Mouse (Mus musculus): ENCODE data around the gene Trio.
A peak's percentile ranks its signal among the peaks of the same experiment; 100 is the strongest.
"Not testable (repeated sequence)": the region's sequence is repeated elsewhere in the genome, so short reads cannot be mapped to it uniquely, and the experiment has no call there.

Trio gene

DNA sequence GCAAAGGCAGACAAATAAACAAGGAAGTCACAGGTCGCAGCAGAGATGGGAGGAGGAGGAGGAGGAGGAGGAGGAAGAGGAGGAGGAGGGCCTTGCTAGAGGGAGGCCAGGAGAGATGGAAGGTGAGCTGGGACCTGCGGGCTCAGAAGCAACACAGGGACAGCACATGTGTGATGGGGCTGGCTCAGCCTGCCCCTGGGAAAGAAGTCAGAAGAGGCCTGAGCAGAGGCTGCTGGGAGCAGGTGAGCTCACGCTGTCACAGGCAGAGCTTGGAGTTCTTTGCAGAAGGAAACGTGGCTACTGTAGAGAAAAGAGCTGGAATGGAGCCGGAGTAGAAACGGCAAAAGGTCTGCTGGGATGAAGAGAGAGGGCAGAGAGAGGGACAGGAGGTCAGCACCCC is 185.5 kb downstream of the Trio start:
- DNase-seq (ENCODE audit: low spot score): no peak

DNA sequence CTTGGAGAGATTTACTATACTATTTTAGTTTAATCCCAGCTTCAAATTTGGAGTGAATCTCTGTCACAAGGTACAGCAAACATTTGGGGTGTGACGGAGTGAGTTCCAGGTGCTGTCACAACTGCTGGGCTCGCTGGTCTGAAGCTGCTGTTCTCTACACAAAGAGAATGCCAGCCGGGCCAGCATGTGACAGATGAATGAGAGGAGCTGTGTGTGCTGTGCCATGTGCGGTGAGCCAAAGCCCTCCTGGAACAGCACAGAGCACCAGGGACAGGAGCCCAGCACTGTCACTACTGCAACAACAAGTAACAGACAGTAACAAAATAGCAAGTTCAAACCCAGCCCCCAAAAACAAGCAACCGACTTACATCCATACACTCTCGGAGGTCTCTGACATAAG is 194.0 kb downstream of the Trio start:
- DNase-seq (ENCODE audit: low spot score): no peak

DNA sequence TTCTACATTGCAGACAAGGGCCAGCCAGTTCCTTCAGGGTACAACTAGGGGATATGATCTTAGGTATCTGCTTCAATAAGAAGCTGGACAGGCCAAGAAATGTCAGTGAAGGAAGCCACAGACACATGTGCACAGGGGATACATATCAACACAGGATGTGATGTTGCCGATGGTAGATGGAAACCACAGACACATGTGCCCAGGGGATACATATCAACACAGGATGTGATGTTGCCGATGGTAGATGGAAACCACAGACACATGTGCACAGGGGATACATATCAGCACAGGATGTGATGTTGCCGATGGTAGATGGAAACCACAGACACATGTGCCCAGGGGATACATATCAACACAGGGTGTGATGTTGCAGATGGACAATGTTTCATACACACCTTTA is 197.8 kb downstream of the Trio start:
- not testable (repeated sequence) for DNase-seq (ENCODE audit: low spot score)

DNA sequence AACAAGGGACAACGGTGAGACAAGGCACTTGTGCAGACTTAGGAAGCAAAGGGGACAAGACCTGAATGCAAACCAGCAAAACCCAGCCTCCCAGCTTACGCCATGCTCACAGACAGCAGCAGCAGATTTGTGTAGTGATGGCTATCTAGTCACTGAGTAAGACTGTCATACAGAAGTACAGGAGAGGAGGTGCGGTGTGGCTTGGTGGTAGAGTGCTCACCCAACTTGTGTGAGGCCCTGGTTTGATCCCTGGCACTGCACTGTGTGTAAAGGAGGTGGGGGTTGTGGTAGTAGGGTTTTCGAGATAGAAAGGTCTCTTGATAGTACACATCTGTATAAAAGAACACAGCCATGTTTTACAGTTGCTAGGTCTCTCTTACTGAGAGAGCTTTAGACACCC is 198.8 kb downstream of the Trio start:
- DNase-seq (ENCODE audit: low spot score): no peak

DNA sequence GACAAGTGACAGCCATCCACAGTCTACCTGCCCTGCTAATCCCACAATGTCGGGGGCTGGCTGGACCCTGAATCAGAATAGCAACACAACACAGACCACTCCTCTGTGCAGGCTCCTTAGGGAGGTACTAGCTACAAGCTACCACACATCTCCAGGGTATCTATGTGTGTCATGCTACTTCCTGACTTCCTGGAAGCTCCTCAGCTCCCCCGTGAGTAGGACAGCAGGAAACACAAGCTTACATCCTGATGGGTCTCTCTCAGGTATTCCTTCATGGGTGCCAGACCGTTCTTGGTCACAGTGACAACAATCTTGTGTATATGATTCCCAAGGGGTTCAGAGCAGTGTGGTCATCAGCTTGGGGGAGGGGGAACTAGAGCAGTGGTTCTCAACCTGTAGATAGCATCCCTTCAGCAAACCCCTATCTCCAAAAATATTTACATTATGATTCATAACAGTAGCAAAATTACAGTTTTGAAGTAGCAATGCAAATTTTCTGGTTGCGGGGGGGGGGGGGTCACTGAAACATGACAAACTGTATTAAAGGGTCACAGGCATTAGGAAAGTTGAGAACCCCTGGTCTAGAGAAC is 199.5 kb downstream of the Trio start:
- DNase-seq (ENCODE audit: low spot score): no peak

DNA sequence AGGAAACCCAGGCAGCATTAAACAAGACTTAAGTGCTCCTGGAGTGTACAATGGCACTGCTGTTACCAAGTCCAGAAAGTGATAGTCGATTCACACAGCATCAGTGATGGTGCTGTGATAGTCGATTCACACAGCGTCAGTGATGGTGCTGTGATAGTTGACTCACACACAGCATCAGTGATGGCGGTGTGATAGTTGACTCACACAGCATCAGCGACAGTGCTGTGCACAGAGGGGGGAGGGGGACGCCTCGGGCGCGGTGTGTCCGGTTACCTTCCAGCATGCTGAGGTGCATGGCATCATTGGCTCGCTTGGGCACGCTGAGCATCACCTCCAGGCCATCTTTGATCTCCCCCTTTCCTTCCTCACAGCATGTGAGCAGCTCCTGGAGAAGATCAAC is 200.3 kb downstream of the Trio start:
- no peak for DNase-seq (ENCODE audit: low spot score)

DNA sequence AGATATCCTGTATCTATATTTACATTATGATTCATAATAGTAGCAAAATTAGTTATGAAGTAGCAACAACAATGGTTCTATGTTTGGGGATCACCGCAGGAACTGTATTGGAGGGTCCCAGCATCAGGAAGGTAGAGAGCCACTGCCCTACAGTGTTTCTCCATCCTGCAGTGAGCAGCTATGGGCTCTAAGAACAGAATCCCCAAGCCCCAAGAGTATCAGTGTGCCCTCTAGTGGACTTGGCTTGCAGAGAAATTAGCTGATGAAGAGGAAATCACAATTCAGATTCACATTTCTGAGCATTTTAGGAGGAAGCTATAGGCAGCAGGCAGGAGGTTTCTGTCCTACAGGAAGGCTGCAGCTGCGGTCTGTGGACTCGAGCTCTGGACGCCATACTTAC is 202.1 kb downstream of the Trio start:
- no peak for DNase-seq (ENCODE audit: low spot score)

DNA sequence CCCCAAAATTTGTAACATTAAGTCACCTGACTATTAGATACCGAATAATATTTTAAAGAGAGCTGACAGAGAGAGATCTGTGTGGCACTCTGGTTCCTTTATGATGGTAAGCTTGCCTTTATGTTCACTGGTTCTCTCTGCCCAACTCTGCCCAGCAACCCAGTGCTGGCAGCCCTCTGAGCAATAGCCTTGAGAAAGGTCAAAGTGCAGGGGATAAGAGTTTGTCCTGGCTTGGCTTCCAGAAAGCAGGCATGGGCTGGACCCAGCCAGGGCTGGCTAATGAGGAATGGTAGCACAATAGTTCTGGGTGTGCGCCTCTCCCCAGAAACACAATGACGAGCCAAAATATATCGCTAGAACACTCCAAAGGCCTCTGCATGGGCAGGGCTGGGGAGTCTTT is 203.2 kb downstream of the Trio start:
- peak; percentile 38 for DNase-seq (ENCODE audit: low spot score)

DNA sequence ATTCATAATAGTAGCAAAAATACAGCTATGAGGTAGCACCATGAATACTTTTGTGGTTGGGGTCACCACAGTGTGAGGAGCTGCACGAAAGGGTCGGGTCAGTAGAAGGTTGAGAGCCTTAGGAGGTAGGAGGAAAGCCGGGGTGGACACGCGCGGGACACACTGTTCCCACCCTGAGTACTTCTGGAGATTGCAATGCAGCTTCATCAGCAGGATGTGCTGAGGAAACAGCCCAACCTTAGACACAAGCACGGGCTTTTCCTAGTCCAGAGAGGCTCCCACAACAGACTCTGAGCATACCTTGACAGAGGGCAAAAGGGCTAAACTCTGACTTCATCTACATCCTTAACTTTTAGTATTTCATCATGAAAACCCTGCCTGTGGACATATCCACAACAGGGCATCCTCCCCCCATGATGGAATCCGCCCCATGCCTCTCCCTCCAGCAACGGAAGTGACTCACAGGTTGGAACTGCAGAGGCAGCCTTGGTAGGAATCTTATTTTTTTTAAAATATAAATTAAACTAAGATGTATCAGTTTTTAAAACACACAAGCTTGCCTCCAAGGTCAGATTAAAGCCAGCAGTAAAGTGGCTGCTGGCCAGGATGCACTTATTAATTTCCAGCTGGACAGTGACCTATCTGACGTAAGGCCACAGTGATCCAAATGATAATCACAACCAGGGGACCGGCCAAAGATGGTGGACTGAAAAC is 203.8 kb downstream of the Trio start:
- DNase-seq (ENCODE audit: low spot score): peak; percentile 25

DNA sequence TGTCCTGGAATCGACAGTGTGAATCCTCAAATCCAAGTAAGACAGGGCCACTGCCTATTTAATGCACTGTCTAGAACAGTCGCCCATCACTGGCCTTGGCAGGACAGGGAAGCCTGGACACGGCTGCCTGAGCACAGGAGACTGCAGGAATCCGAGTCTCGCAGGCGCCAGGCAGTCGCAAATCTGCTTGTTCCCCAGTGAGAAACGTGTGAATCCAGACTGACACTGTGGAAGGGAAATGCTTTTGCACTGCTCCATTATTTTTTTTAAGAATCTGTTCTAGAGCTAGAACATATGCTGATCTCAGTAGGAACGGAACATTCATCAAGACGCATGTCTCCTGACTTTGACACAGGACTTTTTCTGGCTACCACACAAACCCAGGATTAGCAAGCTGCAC is 208.6 kb downstream of the Trio start:
- no peak for DNase-seq (ENCODE audit: low spot score)

DNA sequence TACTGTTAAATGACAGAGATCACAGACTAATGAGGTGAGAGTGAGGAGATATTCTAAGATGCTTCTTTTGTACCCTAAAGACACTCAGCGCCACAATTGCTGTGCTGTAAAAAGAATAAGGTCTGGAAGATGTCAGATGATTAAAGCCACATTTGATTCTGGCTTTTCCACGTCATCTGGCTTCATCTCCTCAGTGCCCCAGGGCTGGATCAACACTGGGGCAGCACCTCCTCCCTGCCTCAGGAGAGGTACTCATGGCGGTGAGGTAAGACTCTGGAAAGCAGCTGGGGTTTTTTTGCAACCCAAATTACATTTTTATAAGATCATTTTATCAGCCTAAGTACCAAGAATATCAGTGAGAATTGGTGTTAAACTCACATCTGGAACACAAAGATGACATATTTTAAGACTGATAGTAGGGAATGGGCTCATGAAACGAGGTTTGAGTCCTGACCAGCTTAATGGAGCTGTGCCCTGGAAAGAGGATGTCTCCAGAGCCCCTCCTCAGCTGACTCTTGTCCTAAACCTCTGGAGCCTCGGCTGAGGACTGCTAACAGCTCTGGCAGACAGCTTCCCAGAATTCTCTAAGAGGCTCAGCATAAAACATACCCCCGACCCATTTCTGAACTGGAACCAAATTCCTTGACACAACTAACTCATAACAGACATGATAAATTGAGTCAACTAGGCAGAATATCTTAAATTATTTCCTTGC is 210.8 kb downstream of the Trio start:
- DNase-seq (ENCODE audit: low spot score): no peak

DNA sequence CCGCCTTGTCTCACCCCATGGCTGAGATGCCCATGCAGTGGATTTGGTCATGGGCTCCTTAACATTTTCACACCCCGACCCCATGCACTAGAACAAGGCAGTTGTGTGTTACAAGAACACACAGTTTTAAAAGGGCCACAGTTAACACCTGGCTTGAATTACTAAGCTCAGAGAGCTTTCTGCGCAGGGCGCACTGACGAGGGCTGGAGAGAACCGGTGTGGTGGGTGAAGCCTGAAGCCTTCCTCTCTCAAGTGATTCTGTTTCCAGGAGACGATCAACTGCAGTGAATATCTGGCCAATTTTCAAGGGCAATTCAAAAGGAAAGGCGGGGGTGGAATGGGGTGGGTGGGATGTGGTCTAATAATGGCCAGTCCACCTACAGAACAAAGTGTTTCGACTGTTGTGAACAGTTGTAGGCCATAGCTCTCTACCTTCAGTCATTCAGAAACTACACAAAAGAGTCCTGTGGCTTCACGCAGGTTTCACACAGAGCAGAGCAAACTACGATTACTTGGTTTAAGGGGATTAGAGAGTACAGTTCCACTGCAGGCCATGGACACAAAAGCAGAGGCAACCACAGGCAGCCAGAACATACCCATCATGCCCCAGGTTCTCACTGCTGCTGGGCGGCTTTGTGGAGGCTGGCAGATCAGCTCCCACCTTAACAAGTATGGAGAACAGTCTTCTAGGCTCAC is 214.7 kb downstream of the Trio start:
- DNase-seq (ENCODE audit: low spot score): no peak

DNA sequence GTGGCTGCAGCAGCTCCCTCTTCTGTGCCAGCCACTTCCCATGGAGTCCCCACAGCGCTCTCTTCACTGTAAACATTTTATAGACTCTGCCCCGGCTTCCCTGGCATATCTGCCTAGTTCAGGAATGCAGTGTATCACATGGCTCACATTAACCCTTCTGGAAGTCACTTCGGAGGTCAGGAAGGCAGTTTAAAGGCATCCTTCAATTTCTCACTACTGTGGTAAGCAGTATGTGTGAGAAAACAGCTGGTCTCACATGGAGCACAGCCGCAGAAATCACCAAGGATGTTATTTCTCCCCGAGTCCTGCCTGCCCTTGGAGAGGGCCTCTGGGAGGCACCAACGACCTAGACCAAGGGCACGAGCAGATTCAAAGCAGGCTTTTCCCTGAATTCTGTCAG is 215.4 kb downstream of the Trio start:
- DNase-seq (ENCODE audit: low spot score): no peak

DNA sequence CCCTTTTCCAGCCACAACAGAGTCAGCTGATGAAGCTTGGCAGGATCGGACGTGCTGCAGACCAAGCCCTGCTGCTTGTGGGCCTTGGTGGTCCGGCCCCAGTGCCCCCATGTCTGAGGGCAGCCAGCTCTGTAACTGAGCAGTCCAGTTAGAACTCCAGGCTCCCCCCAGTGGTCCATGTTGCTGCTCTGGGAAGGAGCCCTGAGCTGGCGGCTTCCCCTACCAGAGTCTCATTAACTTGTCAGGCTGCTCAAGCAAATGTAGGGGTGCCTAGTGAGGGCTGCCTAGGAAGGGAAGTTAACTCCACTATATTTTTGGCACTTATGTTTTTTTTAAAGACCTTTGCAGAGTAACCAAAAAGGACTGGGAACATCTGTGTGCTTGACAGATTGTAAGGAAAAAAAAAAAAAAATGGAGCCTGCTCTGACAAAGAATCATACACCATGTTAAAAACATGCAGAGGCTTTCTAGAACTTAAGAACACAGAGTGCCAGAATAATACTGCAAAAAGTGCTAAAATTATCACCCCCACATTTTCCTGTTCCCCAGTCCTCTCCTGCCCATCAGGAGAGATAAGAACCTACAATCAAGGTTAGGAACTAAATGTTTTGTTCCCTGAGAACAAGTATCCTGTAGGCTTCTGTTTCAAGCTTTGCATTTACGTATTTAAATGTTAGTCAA is 216.9 kb downstream of the Trio start:
- peak; percentile 21 for DNase-seq (ENCODE audit: low spot score)

DNA sequence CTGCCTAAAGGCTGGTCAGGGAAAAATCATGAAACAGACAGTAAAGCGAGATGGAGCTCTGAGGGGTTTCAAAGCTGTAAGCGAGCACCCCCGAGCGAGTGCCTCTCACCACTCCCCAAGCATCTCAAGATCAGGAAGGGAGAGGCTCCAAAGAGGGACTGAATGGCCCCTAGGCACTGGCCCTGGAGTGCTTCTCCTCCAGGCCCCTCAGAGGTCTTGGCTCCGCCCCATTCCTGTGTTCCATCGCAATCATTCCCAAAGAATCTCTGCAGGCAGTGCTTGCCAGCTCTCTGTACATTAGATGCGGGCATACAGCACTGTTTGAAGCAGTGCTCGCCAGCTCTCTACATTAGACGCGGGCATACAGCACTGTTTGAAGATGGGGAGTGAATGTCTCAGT is 219.4 kb downstream of the Trio start:
- DNase-seq (ENCODE audit: low spot score): no peak

DNA sequence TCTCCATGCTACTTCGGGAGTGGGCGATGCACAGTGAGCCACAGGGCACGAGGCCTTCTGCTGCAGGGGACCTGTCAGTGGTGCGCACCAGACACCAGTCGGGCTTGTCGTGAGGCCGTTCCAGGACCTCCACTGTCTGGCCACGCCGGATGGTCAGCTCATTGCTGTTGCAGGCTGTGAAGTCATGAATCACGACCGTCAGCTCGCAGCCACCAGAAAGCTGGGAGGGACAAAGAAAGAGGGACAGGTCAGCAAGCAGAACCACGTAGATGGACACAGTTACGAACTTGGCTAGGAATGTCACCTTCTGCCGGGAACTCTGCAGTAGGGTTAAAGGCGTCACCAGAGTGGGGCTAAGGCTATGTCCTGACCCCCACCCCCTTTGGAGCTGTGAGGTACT is 220.0 kb downstream of the Trio start:
- DNase-seq (ENCODE audit: low spot score): no peak

DNA sequence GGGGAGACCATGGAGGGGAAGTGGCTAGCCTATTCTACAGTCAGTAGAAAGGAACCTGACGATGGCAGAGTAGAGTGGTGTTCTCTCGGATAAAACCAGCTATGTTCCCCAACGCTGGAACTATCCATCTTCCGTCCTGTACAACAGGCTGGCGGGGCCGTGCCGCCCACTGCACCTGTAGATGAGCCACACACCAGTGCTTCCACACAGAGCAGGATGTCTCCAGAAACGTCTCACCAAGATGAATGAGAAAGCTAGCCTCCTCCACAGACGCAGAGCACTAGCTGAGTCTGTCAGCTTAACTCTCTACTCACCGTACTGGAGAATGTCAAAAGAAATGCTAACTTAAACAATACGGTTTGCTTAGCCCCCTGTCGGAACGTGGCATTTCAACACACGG is 221.2 kb downstream of the Trio start:
- DNase-seq (ENCODE audit: low spot score): no peak

DNA sequence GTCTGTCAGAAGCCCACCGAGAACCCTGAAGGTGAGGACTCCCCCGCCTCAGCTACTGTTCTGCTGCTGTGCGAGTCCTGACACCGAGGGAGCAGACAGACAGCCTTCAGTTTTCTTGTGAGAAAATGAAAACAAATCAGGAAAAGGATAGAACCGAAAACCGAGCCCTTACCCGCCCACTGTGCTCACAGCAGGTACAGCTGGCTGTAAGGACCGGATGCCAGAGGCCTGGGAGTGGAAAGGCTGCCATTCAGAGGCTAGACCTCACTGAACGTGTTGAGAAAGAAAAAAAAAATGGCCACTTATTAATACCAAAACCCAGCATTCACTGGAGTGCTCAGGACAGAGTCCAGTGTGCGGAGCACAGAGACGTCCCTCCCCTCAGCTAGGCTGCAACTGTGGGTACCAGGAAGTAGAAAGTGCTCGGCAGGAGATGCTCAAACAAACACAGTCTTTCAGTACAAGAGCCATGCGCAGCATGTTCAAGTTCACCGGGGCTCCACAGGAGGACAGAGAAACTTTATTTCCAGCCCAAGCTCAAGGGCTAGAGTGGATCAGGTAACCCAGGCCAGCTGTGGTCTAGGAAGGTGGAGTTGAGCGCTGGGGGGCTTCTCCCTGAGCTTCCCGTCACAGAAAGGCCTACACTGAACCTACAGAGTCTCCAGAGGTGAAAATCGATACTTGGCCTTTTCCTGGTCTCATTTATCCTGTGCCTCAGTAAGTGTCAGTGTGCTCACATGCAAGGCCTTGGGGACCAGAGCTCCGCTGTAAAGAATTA is 221.9 kb downstream of the Trio start:
- no peak for DNase-seq (ENCODE audit: low spot score)

DNA sequence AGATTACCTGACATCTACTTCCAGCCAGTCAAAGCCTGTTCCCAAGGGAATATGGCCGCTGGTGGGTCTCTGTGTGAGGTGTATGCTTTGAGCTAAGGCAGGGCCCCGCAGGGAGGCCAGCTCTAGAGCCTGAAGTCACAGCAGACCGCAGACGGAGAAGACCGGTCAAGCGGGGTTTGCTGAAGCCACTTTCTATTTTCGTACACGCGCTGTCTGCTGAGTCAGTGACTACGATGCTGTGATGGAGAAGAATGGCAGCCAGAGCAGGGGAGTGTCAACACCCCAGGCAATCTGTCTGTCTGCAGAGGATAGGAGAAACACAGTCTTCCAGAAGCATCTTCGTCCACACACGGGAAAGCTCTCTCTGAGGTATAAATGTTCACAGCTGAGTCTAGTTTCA is 223.4 kb downstream of the Trio start:
- no peak for DNase-seq (ENCODE audit: low spot score)

DNA sequence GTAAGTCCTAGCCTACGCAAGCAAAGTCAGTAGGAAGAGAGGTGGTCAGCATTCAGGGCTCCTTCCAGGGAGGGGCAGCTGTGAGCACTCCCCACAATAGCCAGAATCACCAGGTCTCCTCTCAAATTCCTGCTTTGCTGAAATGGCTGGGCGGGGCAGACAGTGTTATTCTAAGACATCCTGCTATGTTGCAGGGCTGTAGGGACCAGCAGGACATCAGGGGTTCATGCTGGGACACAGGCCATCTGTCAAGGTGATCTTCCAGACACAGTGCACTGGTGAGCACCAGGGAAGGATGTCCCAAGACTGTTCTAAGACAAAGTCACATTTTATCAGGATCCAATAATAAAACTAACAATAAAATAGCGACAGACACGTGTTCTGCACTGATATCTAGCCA is 224.5 kb downstream of the Trio start:
- DNase-seq (ENCODE audit: low spot score): no peak

DNA sequence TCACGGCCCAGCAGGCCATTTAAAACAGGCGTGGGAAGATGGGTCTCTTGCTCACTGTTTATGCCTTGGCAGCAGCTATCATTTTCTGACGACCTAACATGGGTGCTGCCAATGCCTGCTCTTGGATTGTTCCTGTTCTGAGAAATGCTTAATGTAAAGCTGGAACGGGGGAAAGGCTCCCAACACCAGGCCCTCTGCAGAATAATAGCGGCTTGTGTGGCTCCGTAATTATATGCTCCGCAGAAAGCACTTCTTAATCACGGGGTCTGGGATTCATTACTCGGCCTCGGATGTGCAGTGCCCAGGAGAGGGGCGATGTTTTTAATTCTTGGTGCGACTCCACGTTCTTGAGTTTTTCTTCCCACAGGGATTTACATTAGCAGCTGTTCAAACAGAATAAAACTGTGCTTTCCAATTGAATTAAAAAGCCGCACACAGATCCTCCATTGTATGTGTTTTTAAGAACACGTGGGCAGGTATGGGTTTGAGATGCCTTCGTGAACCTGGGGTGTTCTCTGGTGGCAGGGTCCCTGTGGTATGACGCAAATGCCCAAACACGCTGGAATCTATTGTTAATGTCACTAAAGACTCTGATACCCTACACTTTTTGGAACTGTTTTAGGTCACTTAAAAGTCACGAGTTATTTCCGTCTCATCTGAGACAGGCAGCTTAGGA is 228.0 kb downstream of the Trio start:
- DNase-seq (ENCODE audit: low spot score): no peak

Data from testis, postnatal 14 days (tissue).